Mouse (Mus musculus) spleen, adult 2 months (tissue): ENCODE results near the gene Tubb2a. TPM values are rescaled to one million over a fixed set of nuclear protein-coding genes. Genes with fewer than 3 reads are reported as not detected.
"Not testable (repeated sequence)": the region's sequence is repeated elsewhere in the genome, so short reads cannot be mapped to it uniquely, and the experiment has no call there.

Experiments
- DNase-seq, 2 experiments: peaks; one replicate each; pipeline versions ENCODE4 v3.0.0 to v3.0.0-alpha.2; 2012 to 2021; ENCODE audit warnings: low spot score in 2 of 2, low read depth in 1 of 2
- H3K27ac ChIP-seq: fragments of 200-500 bp; 2 replicates; pipeline ENCODE4 v1.5.1; 2012; ENCODE audit warnings: low read length, inconsistent platforms; ENCODE audit not compliant: insufficient read depth
- H3K27me3 ChIP-seq: fragments of 200-500 bp; 2 replicates; pipeline ENCODE4 v1.6.1; 2012; ENCODE audit warnings: mild to moderate bottlenecking, moderate library complexity, low read length, inconsistent platforms; ENCODE audit not compliant: control insufficient read depth, insufficient read depth
- H3K36me3 ChIP-seq: fragments of 200-500 bp; 2 replicates; pipeline ENCODE4 v1.6.1; 2012; ENCODE audit warnings: mild to moderate bottlenecking, low read length, inconsistent platforms; ENCODE audit not compliant: control insufficient read depth, insufficient read depth
- H3K4me1 ChIP-seq: fragments of 200-500 bp; 2 replicates; pipeline ENCODE4 v1.6.1; 2011; ENCODE audit warnings: inconsistent platforms; ENCODE audit not compliant: control insufficient read depth, insufficient read depth, insufficient read length
- H3K4me3 ChIP-seq: fragments of 200-500 bp; 2 replicates; pipeline ENCODE4 v1.5.1; 2011; ENCODE audit warnings: mild to moderate bottlenecking, inconsistent platforms; ENCODE audit not compliant: insufficient read depth, insufficient read length; ENCODE audit errors: extremely low read depth
- CTCF ChIP-seq: fragments of 200-500 bp; IDR thresholded peaks from 2 replicates; pipeline ENCODE4 v1.5.1; 2011; ENCODE audit warnings: mild to moderate bottlenecking, inconsistent platforms; ENCODE audit not compliant: insufficient read depth, insufficient read length, insufficient replicate concordance; ENCODE audit errors: extremely low read depth
- POLR2A ChIP-seq: fragments of 200-500 bp; IDR thresholded peaks from 2 replicates; pipeline ENCODE4 v1.6.1; 2011; ENCODE audit warnings: low read depth, low read length, inconsistent platforms
- WGBS: fragments of 180-500 bp; shearing (Covaris S2); methylation state at CpG from one replicate; pipeline ENCODE4 v1.1.7; 2018; 5-methylcytosine and 5-hydroxymethylcytosine counted together
- polyA plus RNA-seq: library from polyadenylated mRNA; depleted of rRNA; stranded (reverse); fragments of >200 nt; gene quantifications from 2 replicates; pipeline ENCODE4 v1.2.3, GENCODE M21; 2012

Gene Tubb2a
- polyA plus RNA-seq, 1 experiment: 89.5 TPM

DNA sequence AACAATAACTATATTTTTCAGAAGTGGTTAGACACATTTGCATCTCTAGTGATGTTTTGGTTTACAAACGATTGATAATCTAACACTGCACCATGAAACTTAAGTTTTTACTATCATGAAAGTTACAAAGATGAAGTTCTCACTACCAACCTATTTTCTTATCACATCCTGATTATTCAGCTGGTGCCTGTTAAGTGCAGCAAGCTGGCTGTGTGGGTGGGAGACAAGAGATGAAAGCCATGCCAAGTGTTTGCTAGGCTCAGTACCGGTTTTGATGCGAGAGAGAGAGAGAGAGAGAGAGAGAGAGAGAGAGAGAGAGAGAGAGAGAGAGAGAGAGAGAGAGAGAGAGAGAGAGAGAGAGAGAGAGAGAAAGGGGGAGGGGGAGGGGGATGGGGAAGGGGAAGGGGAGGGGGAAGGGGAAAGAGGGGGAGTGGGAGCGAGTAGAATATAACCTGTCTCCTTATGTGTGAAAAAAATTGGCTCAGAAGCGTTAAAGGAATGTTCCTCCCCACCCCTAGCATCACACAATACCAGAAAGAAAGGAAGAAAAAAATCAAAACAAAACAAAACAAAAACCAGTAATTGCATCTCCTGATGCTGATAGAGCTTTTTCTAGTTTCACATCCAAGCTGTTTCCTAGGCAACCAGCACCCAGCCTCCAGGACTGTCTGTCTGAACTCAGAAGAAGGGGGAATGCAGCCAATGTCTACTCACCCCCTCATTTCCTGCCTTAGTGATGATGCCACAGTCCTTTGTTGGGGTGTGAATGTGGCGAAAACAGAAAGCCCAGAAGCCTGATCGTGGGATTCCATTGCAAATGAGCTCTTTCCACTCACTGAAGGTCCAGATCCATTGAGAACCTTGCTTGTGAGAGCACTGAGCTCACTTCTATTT, 18.0 kb upstream of the Tubb2a start:
- Histone ChIP-seq H3K27me3 (no peaks in the 10 kb centered on the region), H3K4me3 (no peak overlapping the region), H3K27ac (no peak overlapping the region), H3K36me3 (no peaks in the 10 kb centered on the region), H3K4me1 (no peaks in the 10 kb centered on the region)
- WGBS: 56% methylated on average over 7 of the region's 7 CpGs
- TF ChIP-seq POLR2A (no peak), CTCF (no peak)
- no peak for DNase-seq

DNA sequence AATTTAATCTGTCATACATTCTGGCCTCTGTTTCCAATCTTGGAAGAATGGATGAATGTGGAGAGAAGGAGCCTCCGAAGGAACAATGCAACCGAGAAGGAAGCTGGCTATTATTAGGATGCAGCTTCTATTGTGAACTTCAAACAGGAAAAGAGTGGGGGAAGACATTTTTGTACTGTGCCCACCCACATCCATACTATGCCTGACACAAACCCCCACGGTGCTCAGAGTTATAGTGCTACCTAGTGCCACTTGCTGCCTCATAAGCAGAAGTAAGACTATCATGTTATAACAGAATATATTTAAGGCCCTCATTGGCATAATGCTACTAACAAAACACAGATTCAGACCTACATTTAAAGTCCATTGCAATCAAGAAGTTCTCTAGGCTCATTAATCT, 11.6 kb upstream of the Tubb2a start:
- H3K36me3 ChIP-seq: no peaks in the 10 kb centered on the region
- H3K27ac ChIP-seq: no peak overlapping the region
- WGBS: 5% methylated on average over 3 of the region's 3 CpGs
- no peak for DNase-seq
- H3K27me3 ChIP-seq: no peaks in the 10 kb centered on the region
- H3K4me3 ChIP-seq: no peak overlapping the region
- peaks cover 9% of the 10 kb centered on the region; the same call in 1 of the 2 replicates for H3K4me1 ChIP-seq
- TF ChIP-seq POLR2A (no peak), CTCF (no peak)

GRCm38 (mm10) chr13:34088871-34089288, 11.1 kb upstream of the Tubb2a start:
- Histone ChIP-seq H3K27me3 (no peaks in the 10 kb centered on the region), H3K4me3 (peak overlapping the region; percentile 55)

GRCm38 (mm10) chr13:34088201-34088649, 10.4 kb upstream of the Tubb2a start:
- not testable (repeated sequence) for DNase-seq, H3K4me3 ChIP-seq, H3K36me3 ChIP-seq, H3K27me3 ChIP-seq, H3K27ac ChIP-seq, H3K4me1 ChIP-seq
- 59% methylated on average over 5 of the region's 5 CpGs for WGBS

More at GRCm38 (mm10) chr13:34088871-34089288, 11.1 kb upstream of the Tubb2a start:
- no peak for DNase-seq
- WGBS: 37% methylated on average over 7 of the region's 7 CpGs
- Histone ChIP-seq H3K36me3 (no peaks in the 10 kb centered on the region), H3K4me1 (peaks cover 9% of the 10 kb centered on the region; the same call in 1 of the 2 replicates), H3K27ac (no peak overlapping the region)
- no peak for TF ChIP-seq CTCF
- TF ChIP-seq POLR2A: no peak

- Histone ChIP-seq H3K4me1 (peaks cover 9% of the 10 kb centered on the region; the same call in 1 of the 2 replicates), H3K27ac (no peak overlapping the region), H3K4me3 (no peak overlapping the region), H3K36me3 (no peaks in the 10 kb centered on the region), H3K27me3 (no peaks in the 10 kb centered on the region)
- WGBS: 79% methylated on average over 7 of the region's 7 CpGs
- no peak for DNase-seq
- TF ChIP-seq POLR2A (no peak), CTCF (no peak)
Observed at GRCm38 (mm10) chr13:34087052-34087812, 9.4 kb upstream of the Tubb2a start.

DNA sequence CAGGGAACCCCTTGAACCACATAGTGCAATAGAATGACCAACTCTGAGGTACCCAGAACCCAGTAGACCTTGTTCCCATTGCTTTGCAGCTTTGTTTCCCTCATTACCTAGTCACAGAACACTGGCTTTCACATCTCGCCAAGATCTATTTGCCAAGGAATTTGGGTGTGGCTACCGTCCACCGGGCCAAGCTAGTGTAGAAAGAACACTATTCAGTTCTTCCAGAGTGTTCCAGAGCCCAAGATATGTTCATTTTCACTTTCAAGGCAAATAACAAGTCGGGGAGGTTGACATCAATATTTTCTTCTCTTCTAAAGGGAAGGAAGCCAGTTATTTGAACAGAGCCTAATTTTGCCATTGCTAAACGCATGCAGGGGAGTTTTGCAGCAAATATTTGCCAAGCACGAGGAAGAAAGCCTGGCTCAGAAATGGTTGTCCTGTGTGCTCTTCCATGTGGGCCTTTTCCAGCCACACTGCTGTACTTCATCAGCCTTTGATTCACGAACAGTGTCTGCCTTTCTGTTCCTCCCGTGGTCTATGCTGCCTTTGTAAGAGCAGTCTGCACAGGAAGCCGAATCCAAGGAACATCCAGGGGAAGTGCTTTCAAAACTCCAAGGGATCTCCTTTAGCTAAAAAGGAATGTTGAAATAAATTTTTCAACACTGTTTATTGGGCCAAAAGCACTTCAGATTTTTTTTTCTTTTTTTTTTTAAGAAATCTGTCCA, 6.4 kb upstream of the Tubb2a start:
- DNase-seq: no peak
- 80% methylated on average over 9 of the region's 9 CpGs for WGBS
- no peaks in the 10 kb centered on the region for H3K36me3 ChIP-seq
- H3K4me3 ChIP-seq: no peak overlapping the region
- H3K4me1 ChIP-seq: peaks cover 6% of the 10 kb centered on the region; the same call in 1 of the 2 replicates
- TF ChIP-seq CTCF (no peak), POLR2A (no peak)
- H3K27me3 ChIP-seq: no peaks in the 10 kb centered on the region
- H3K27ac ChIP-seq: no peak overlapping the region
